Mouse (Mus musculus) liver, postnatal 0 days (tissue): ENCODE results near the gene Cmtm5.

Source experiments
- CTCF ChIP-seq: sonication (generic); IDR thresholded peaks from 2 replicates; pipeline ENCODE4 v1.5.1; 2016; ENCODE audit warnings: antibody characterized with exemption, low read depth
- EP300 ChIP-seq: IDR thresholded peaks from 2 replicates; pipeline ENCODE4 v1.6.1; 2016; ENCODE audit warnings: antibody characterized with exemption, low read depth, mild to moderate bottlenecking

DNA sequence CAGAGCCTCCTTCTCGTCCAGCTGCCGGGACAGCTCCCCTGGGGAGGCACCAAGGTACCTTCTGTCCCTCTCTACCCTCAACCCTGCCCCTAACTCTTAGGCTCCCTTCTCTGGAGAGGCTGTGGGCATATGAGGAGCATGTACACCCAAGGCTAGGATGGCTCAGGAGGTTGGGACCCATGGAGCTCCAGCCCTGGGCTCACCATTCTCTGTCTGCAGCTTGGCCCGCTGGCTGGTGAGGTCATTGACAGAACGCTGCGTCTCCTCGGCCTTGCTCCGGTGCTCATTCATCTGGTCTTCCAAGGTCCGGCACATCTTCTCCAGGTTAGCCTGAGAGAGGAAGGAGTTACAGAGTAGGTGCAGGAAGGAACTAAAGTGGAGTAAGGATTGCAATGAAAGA lies 42.6 kb downstream of the Cmtm5 start:
- no peak for TF ChIP-seq CTCF
- no peak for TF ChIP-seq EP300
